Mouse (Mus musculus) granulocyte monocyte progenitor cell, adult 5-6 weeks (primary cell): ENCODE measurements around the gene Dok7. TPM values are rescaled to one million over a fixed set of nuclear protein-coding genes. Genes with fewer than 3 reads are reported as not detected.

Experiments
- ATAC-seq: replicated peaks from 2 replicates; pipeline ENCODE4 v1.8.0; 2016; ENCODE audit warnings: mild to moderate bottlenecking, moderate TSS enrichment, inconsistent platforms; ENCODE audit not compliant: poor library complexity, severe bottlenecking
- total RNA-seq, 2 experiments: library from RNA; stranded (forward) in 1 of 2; stranded (reverse) in 1 of 2; fragments of 200-712, 200-1000 nt in 1 of 2; fragments of >200 nt in 1 of 2; fragmentation: Nextera tagmentation in 1 of 2; gene quantifications; 2 replicates each; pipeline ENCODE4 v1.2.3; 2014 to 2017

Dok7 gene
- total RNA-seq, 2 experiments from 2014 or later = not detected

GRCm38 (mm10) chr5:35054628-35055027 is 1.9 kb upstream of the Dok7 start:
- 0 out of 2 replicates have a peak, but pooled peaks have one; percentile 12 for ATAC-seq

- ATAC-seq = no peak
Observed at GRCm38 (mm10) chr5:35055076-35055475, 1.5 kb upstream of the Dok7 start.

GRCm38 (mm10) chr5:35057582-35057981 is 1.0 kb downstream of the Dok7 start:
- no peak for ATAC-seq

GRCm38 (mm10) chr5:35058216-35058615 is 1.6 kb downstream of the Dok7 start:
- ATAC-seq = no peak

GRCm38 (mm10) chr5:35060098-35060497 is 3.5 kb downstream of the Dok7 start:
- ATAC-seq = no peak

- ATAC-seq = no peak
Observed at GRCm38 (mm10) chr5:35069841-35070240, 13.3 kb downstream of the Dok7 start.

- no peak for ATAC-seq
Observed at GRCm38 (mm10) chr5:35070314-35070713, 13.7 kb downstream of the Dok7 start.

GRCm38 (mm10) chr5:35070953-35071352 is 14.4 kb downstream of the Dok7 start:
- ATAC-seq = no peak

GRCm38 (mm10) chr5:35071855-35072254 is 15.3 kb downstream of the Dok7 start:
- no peak for ATAC-seq

- ATAC-seq = no peak
Observed at GRCm38 (mm10) chr5:35073235-35073634, 16.7 kb downstream of the Dok7 start.

GRCm38 (mm10) chr5:35073992-35074391 is 17.4 kb downstream of the Dok7 start:
- no peak for ATAC-seq

- ATAC-seq = no peak
Observed at GRCm38 (mm10) chr5:35076369-35076768, 19.8 kb downstream of the Dok7 start.

GRCm38 (mm10) chr5:35079101-35079500 is 22.5 kb downstream of the Dok7 start:
- ATAC-seq = no peak

GRCm38 (mm10) chr5:35084913-35085312 is 28.3 kb downstream of the Dok7 start:
- ATAC-seq = no peak

GRCm38 (mm10) chr5:35088785-35089613 is 32.4 kb downstream of the Dok7 start:
- peak; percentile 83 for ATAC-seq

GRCm38 (mm10) chr5:35089614-35089963 is 33.0 kb downstream of the Dok7 start:
- ATAC-seq = no peak

GRCm38 (mm10) chr5:35091636-35092035 is 35.1 kb downstream of the Dok7 start:
- ATAC-seq = no peak

- peak; percentile 85 for ATAC-seq
Observed at GRCm38 (mm10) chr5:35103086-35103485, 46.5 kb downstream of the Dok7 start.

- ATAC-seq = no peak
Observed at GRCm38 (mm10) chr5:35103528-35103927, 47.0 kb downstream of the Dok7 start.

GRCm38 (mm10) chr5:35104183-35104959 is 47.8 kb downstream of the Dok7 start:
- ATAC-seq = no peak
